Mouse (Mus musculus) MEL (cell line): ENCODE measurements around the gene Fem1b. TPM values are rescaled to one million over a fixed set of nuclear protein-coding genes. Genes with fewer than 3 reads are reported as not detected.
A peak's percentile ranks its signal among the peaks of the same experiment; 100 is the strongest.

Experiments
- DNase-seq: peaks from one replicate; pipeline ENCODE4 v3.0.0; 2011; ENCODE audit warnings: low read depth, low spot score
- H3K27ac ChIP-seq: 2 replicates; pipeline ENCODE4 v1.5.1; 2012; ENCODE audit warnings: low read depth, mild to moderate bottlenecking, control low read depth, low read length, moderate library complexity; ENCODE audit not compliant: control insufficient read depth
- H3K27me3 ChIP-seq, 2 experiments: fragments of 150-350 bp in 1 of 2; sonication (generic) in 1 of 2; 2 replicates each; pipeline ENCODE4 v1.6.1; 2012; ENCODE audit warnings: low read length in 2 of 2, mild to moderate bottlenecking in 2 of 2, improper control_type of control experiment in 1 of 2, moderate library complexity in 1 of 2; ENCODE audit not compliant: insufficient read depth in 2 of 2, control insufficient read depth in 1 of 2
- H3K36me3 ChIP-seq, 2 experiments: 2 replicates each; pipeline ENCODE4 v1.6.1; 2012 to 2014; ENCODE audit warnings: low read length in 2 of 2, improper control_type of control experiment in 1 of 2, inconsistent platforms in 1 of 2, mild to moderate bottlenecking in 1 of 2; ENCODE audit not compliant: insufficient read depth in 2 of 2, control insufficient read depth in 1 of 2
- H3K4me1 ChIP-seq, 2 experiments: fragments of 150-350 bp in 1 of 2; sonication (generic) in 1 of 2; 2 replicates each; pipeline ENCODE4 v1.6.1; 2012; ENCODE audit warnings: low read length in 2 of 2, improper control_type of control experiment in 1 of 2, mild to moderate bottlenecking in 1 of 2; ENCODE audit not compliant: insufficient read depth in 2 of 2, control insufficient read depth in 1 of 2
- H3K4me3 ChIP-seq, 2 experiments: fragments of 150-350 bp in 1 of 2; sonication (generic) in 1 of 2; 2 replicates each; pipeline ENCODE4 v1.5.1; 2012; ENCODE audit warnings: low read depth in 2 of 2, low read length in 2 of 2, mild to moderate bottlenecking in 2 of 2, moderate library complexity in 2 of 2, control low read depth in 1 of 2, improper control_type of control experiment in 1 of 2; ENCODE audit not compliant: control insufficient read depth in 1 of 2, insufficient read depth in 1 of 2
- H3K79me2 ChIP-seq: 2 replicates; pipeline ENCODE4 v1.6.1; 2012; ENCODE audit warnings: mild to moderate bottlenecking, low read length, moderate library complexity; ENCODE audit not compliant: control insufficient read depth, poor library complexity, insufficient read depth
- H3K9ac ChIP-seq: 2 replicates; pipeline ENCODE4 v1.6.1; 2012; ENCODE audit warnings: low read depth, mild to moderate bottlenecking, control low read depth, low read length, moderate library complexity; ENCODE audit not compliant: control insufficient read depth, poor library complexity, severe bottlenecking
- H3K9me3 ChIP-seq: fragments of 150-350 bp; sonication (generic); replicated peaks from 2 replicates; pipeline ENCODE4 v1.6.1; 2012; ENCODE audit warnings: mild to moderate bottlenecking, low read length, improper control_type of control experiment, moderate library complexity; ENCODE audit not compliant: insufficient read depth
- BHLHE40 ChIP-seq: IDR thresholded peaks from 2 replicates; pipeline ENCODE4 v1.6.1; 2012; ENCODE audit warnings: low read depth, mild to moderate bottlenecking, inconsistent platforms, low read length, improper control_type of control experiment, borderline replicate concordance
- CHD1 ChIP-seq: IDR thresholded peaks from 2 replicates; pipeline ENCODE4 v1.6.1; 2012; ENCODE audit warnings: low read depth, mild to moderate bottlenecking, inconsistent platforms, low read length, improper control_type of control experiment
- CHD2 ChIP-seq: IDR thresholded peaks from 2 replicates; pipeline ENCODE4 v1.6.1; 2011; ENCODE audit warnings: low read length, improper control_type of control experiment
- CTCF ChIP-seq, 3 experiments: IDR thresholded peaks in 2 of 3; conservative IDR thresholded peaks in 1 of 3; 2 replicates each; pipeline ENCODE4 v1.5.1; 2011 to 2012; ENCODE audit warnings: low read length in 3 of 3, low read depth in 2 of 3, mild to moderate bottlenecking in 2 of 3, improper control_type of control experiment in 1 of 3, inconsistent platforms in 1 of 3, mixed read lengths in 1 of 3, moderate library complexity in 1 of 3; ENCODE audit not compliant: control insufficient read depth in 1 of 3, insufficient read depth in 1 of 3, poor library complexity in 1 of 3, severe bottlenecking in 1 of 3
- E2F4 ChIP-seq: IDR thresholded peaks from 2 replicates; pipeline ENCODE4 v1.6.1; 2011; ENCODE audit warnings: low read depth, low read length, improper control_type of control experiment, borderline replicate concordance
- ELF1 ChIP-seq: IDR thresholded peaks from 2 replicates; pipeline ENCODE4 v1.6.1; 2014; ENCODE audit warnings: low read depth, mild to moderate bottlenecking, inconsistent platforms, low read length, improper control_type of control experiment, moderate library complexity
- EP300 ChIP-seq, 2 experiments: IDR thresholded peaks; 2 replicates each; pipeline ENCODE4 v1.6.1; 2011; ENCODE audit warnings: improper control_type of control experiment in 2 of 2, low read length in 2 of 2, low read depth in 1 of 2, mild to moderate bottlenecking in 1 of 2
- ETS1 ChIP-seq: IDR thresholded peaks from 2 replicates; pipeline ENCODE4 v1.6.1; 2012; ENCODE audit warnings: low read depth, mild to moderate bottlenecking, inconsistent platforms, low read length, improper control_type of control experiment, moderate library complexity
- GABPA ChIP-seq: IDR thresholded peaks from 2 replicates; pipeline ENCODE4 v1.6.1; 2012; ENCODE audit warnings: low read depth, mild to moderate bottlenecking, inconsistent platforms, low read length, improper control_type of control experiment, moderate library complexity
- GATA1 ChIP-seq: IDR thresholded peaks from 2 replicates; pipeline ENCODE4 v1.6.1; 2011; ENCODE audit warnings: low read depth, low read length, improper control_type of control experiment
- HCFC1 ChIP-seq: IDR thresholded peaks from 2 replicates; pipeline ENCODE4 v1.6.1; 2012; ENCODE audit warnings: low read depth, mild to moderate bottlenecking, inconsistent platforms, low read length, improper control_type of control experiment, moderate library complexity
- JUND ChIP-seq: IDR thresholded peaks from 2 replicates; pipeline ENCODE4 v1.6.1; 2011; ENCODE audit warnings: low read depth, mild to moderate bottlenecking, improper control_type of control experiment, low read length
- MAFK ChIP-seq: IDR thresholded peaks from 2 replicates; pipeline ENCODE4 v1.6.1; 2011; ENCODE audit warnings: low read depth, mild to moderate bottlenecking, low read length, improper control_type of control experiment, borderline replicate concordance
- MAZ ChIP-seq: IDR thresholded peaks from 2 replicates; pipeline ENCODE4 v1.6.1; 2012; ENCODE audit warnings: low read depth, mild to moderate bottlenecking, inconsistent platforms, low read length, improper control_type of control experiment
- MEF2A ChIP-seq: IDR thresholded peaks from 2 replicates; pipeline ENCODE4 v1.6.1; 2014; ENCODE audit warnings: low read depth, mild to moderate bottlenecking, inconsistent platforms, low read length, improper control_type of control experiment; ENCODE audit not compliant: poor library complexity, insufficient replicate concordance, severe bottlenecking; ENCODE audit errors: extremely low read depth
- MYB ChIP-seq: IDR thresholded peaks from 2 replicates; pipeline ENCODE4 v1.6.1; 2011; ENCODE audit warnings: mild to moderate bottlenecking, low read depth, low read length, improper control_type of control experiment
- NELFE ChIP-seq: IDR thresholded peaks from 2 replicates; pipeline ENCODE4 v1.6.1; 2011; ENCODE audit warnings: low read depth, low read length, improper control_type of control experiment
- NRF1 ChIP-seq: IDR thresholded peaks from 2 replicates; pipeline ENCODE4 v1.6.1; 2014; ENCODE audit warnings: low read depth, mild to moderate bottlenecking, inconsistent platforms, low read length, improper control_type of control experiment, moderate library complexity; ENCODE audit not compliant: poor library complexity, insufficient read depth, severe bottlenecking
- POLR2A ChIP-seq, 2 experiments: IDR thresholded peaks; 2 replicates each; pipeline ENCODE4 v1.6.1; 2011 to 2012; ENCODE audit warnings: low read length in 2 of 2, mild to moderate bottlenecking in 2 of 2, control low read depth in 1 of 2, improper control_type of control experiment in 1 of 2, low read depth in 1 of 2, moderate library complexity in 1 of 2; ENCODE audit not compliant: control insufficient read depth in 1 of 2, insufficient read depth in 1 of 2, poor library complexity in 1 of 2
- POLR2AphosphoS2 ChIP-seq: IDR thresholded peaks from 2 replicates; pipeline ENCODE4 v1.6.1; 2011; ENCODE audit warnings: low read length, improper control_type of control experiment
- POLR2AphosphoS5 ChIP-seq: IDR thresholded peaks from 2 replicates; pipeline ENCODE4 v1.6.1; 2012; ENCODE audit warnings: low read depth, borderline replicate concordance, mild to moderate bottlenecking, inconsistent platforms, low read length, moderate library complexity, mixed read lengths
- RAD21 ChIP-seq: IDR thresholded peaks from 2 replicates; pipeline ENCODE4 v1.6.1; 2011; ENCODE audit warnings: mild to moderate bottlenecking, low read depth, low read length, improper control_type of control experiment
- SMC3 ChIP-seq: IDR thresholded peaks from 2 replicates; pipeline ENCODE4 v1.6.1; 2011; ENCODE audit warnings: low read depth, low read length, improper control_type of control experiment
- TAL1 ChIP-seq: IDR thresholded peaks from 2 replicates; pipeline ENCODE4 v1.6.1; 2012; ENCODE audit warnings: mild to moderate bottlenecking, inconsistent platforms, low read length, moderate library complexity, mixed read lengths
- TBP ChIP-seq: IDR thresholded peaks from 2 replicates; pipeline ENCODE4 v1.8.0; 2011; ENCODE audit warnings: low read depth, low read length, improper control_type of control experiment
- TCF12 ChIP-seq: IDR thresholded peaks from 2 replicates; pipeline ENCODE4 v1.6.1; 2014; ENCODE audit warnings: low read depth, mild to moderate bottlenecking, inconsistent platforms, low read length, improper control_type of control experiment, moderate library complexity
- UBTF ChIP-seq: IDR thresholded peaks from 2 replicates; pipeline ENCODE4 v1.6.1; 2012; ENCODE audit warnings: low read depth, mild to moderate bottlenecking, inconsistent platforms, low read length, improper control_type of control experiment, moderate library complexity, borderline replicate concordance; ENCODE audit not compliant: insufficient read depth
- USF1 ChIP-seq: IDR thresholded peaks from 2 replicates; pipeline ENCODE4 v1.6.1; 2014; ENCODE audit warnings: low read depth, mild to moderate bottlenecking, inconsistent platforms, low read length, improper control_type of control experiment, moderate library complexity
- ZC3H11A ChIP-seq: IDR thresholded peaks from 2 replicates; pipeline ENCODE4 v1.6.1; 2012; ENCODE audit warnings: low read depth, mild to moderate bottlenecking, inconsistent platforms, low read length, improper control_type of control experiment
- ZKSCAN1 ChIP-seq: IDR thresholded peaks from 2 replicates; pipeline ENCODE4 v1.6.1; 2012; ENCODE audit warnings: low read depth, mild to moderate bottlenecking, inconsistent platforms, low read length, improper control_type of control experiment, moderate library complexity
- ZNF384 ChIP-seq: IDR thresholded peaks from 2 replicates; pipeline ENCODE4 v1.6.1; 2012; ENCODE audit warnings: low read depth, mild to moderate bottlenecking, inconsistent platforms, low read length, improper control_type of control experiment
- polyA plus RNA-seq, 2 experiments: library from polyadenylated mRNA; stranded (reverse) in 1 of 2; unstranded in 1 of 2; fragments of >175 nt in 1 of 2; fragments of >200 nt in 1 of 2; gene quantifications; 2 replicates each; pipeline versions ENCODE4 v1.2.1 to v1.2.4; 2012; ENCODE audit warnings: low replicate concordance in 2 of 2, low read depth in 1 of 2; ENCODE audit not compliant: insufficient read length in 2 of 2, insufficient read depth in 1 of 2, missing spikeins in 1 of 2
- total RNA-seq: library from RNA; depleted of rRNA; stranded (reverse); fragments of 300-350 nt; gene quantifications from 2 replicates; pipeline ENCODE4 v1.2.3, GENCODE M21; 2012

Gene Fem1b
- total and polyA plus RNA-seq, 3 experiments = 38.2 to 99.4 (median 50.5) TPM

DNA sequence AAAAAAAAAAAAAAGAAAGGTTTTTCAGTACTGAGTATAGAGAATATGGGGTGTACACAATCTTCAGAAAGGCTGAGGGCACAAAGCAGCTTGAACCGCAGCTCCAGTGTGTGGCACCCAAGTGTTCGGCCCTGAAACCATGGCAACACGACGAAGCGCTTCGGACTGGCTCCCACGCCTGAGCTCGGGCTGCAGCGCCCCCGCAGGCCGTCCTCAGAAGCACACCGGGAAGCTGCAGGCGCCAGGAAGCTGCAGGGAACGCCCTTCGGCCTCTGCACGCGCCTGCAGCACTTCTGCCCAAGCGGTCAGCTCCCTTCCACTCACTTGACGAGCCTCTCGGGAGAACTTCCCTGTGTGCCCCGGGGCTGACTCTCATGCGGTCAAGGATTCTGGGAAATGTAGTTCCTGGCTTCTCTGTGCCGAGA is 16.9 kb upstream of the Fem1b start (continued):
- peak; percentile 76 to 96 (median 90) for TF ChIP-seq CTCF (IDR thresholded peaks at IDR 0.05 in 2 of 3, conservative IDR thresholded peaks at IDR 0.05 in 1 of 3; ENCODE audit: control insufficient read depth in 1 of 3, insufficient read depth in 1 of 3, low read depth in 2 of 3, low read length in 3 of 3, poor library complexity in 1 of 3, severe bottlenecking in 1 of 3)
- TF ChIP-seq JUND = no peak
- no peak; the same call in 1 of the 2 replicates for TF ChIP-seq BHLHE40
- TF ChIP-seq GABPA = no peak
- no peak for TF ChIP-seq POLR2AphosphoS2
- TF ChIP-seq POLR2AphosphoS5 = no peak
- no peak for TF ChIP-seq TAL1
- no peak for TF ChIP-seq CHD1
- no peak for TF ChIP-seq UBTF
- TF ChIP-seq ELF1 = peak; percentile 87
- no peak; the same call in 1 of the 2 replicates for TF ChIP-seq TCF12
- peak; percentile 64 for TF ChIP-seq RAD21
- peak; percentile 42 for TF ChIP-seq SMC3
- TF ChIP-seq USF1 = 0 out of 2 replicates have a peak, but pooled peaks have one; percentile 16

DNA sequence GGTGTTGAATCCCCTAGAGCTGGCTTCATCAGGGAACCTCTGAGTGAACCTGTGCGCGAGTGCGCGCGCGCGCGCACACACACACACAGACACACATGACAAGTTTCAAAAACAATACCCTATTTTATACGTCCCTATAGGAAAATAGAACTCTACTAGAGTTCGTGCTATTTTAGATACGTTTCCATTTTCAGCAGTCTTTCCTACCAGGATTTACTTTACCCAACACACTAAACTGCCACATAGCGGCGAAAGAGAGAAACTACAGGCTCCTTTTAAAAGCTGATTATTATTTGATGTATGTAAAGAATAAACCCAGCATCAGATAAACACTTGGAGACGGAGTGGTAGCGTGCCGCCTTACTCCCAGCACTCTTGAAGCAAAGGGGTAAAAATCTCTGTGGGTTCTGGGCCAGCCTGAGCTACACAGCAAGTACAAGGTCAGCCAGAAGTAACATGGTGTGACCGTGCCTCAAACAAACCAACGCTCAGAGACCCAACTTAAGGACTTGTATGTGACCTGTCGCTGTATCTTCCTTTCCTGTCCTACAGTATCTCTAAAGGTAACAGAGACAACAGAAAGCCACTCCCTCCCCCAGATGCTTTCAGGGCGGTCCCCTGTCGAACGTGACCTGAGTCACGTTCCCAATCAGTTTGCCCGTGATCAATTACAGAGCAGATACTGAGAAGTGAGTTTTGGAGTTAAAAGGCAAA is 16.4 kb upstream of the Fem1b start:
- 0 out of 4 replicates have a peak, but pooled peaks cover 2 to 3% of the 10 kb centered on the region in 2 experiments for H3K27me3 ChIP-seq
- H3K4me1 ChIP-seq = peaks cover 8 to 22% of the 10 kb centered on the region in 2 experiments
- peak overlapping the region; percentile 44 for H3K9ac ChIP-seq
- no peaks in the 10 kb centered on the region; the same call in 1 of the 2 replicates for H3K79me2 ChIP-seq
- no peaks in the 10 kb centered on the region for H3K9me3 ChIP-seq
- DNase-seq = peak; percentile 85
- peak overlapping the region; percentile 34 to 51 for H3K4me3 ChIP-seq
- peak overlapping the region; percentile 29 for H3K27ac ChIP-seq
- H3K36me3 ChIP-seq = peaks cover 0 to 15% of the 10 kb centered on the region in 2 experiments; a peak in 2 of 4 replicates
- TF ChIP-seq HCFC1 = no peak
- no peak for TF ChIP-seq TBP
- TF ChIP-seq UBTF = no peak
- no peak for TF ChIP-seq POLR2A (IDR thresholded peaks at IDR 0.05; ENCODE audit: control insufficient read depth in 1 of 2, insufficient read depth in 1 of 2, low read depth in 1 of 2, low read length in 2 of 2, poor library complexity in 1 of 2)
- TF ChIP-seq RAD21 = peak; percentile 42
- TF ChIP-seq MAFK = no peak
- TF ChIP-seq EP300 (IDR thresholded peaks at IDR 0.05; ENCODE audit: low read depth in 1 of 2, low read length in 2 of 2) = no peak
- no peak for TF ChIP-seq MEF2A
- TF ChIP-seq CHD2 = no peak
- TF ChIP-seq NELFE = no peak
- peak in 2 of 3 experiments; percentile 61 to 69; a peak in 4 of 6 replicates for TF ChIP-seq CTCF (IDR thresholded peaks at IDR 0.05 in 2 of 3, conservative IDR thresholded peaks at IDR 0.05 in 1 of 3; ENCODE audit: control insufficient read depth in 1 of 3, insufficient read depth in 1 of 3, low read depth in 2 of 3, low read length in 3 of 3, poor library complexity in 1 of 3, severe bottlenecking in 1 of 3)
- no peak for TF ChIP-seq ZKSCAN1
- TF ChIP-seq NRF1 = peak; percentile 33; the same call in 1 of the 2 replicates
- TF ChIP-seq ZNF384 = no peak
- TF ChIP-seq MYB = no peak
- TF ChIP-seq USF1 = no peak
- TF ChIP-seq CHD1 = no peak
- TF ChIP-seq ELF1 = no peak
- peak; percentile 65 for TF ChIP-seq GATA1
- no peak for TF ChIP-seq JUND
- no peak for TF ChIP-seq MAZ
- TF ChIP-seq ZC3H11A = no peak
- no peak for TF ChIP-seq E2F4
- TF ChIP-seq ETS1 = no peak
- no peak for TF ChIP-seq GABPA
- no peak for TF ChIP-seq POLR2AphosphoS2
- peak; percentile 80; the same call in 1 of the 2 replicates for TF ChIP-seq BHLHE40
